Mouse (Mus musculus) v-Abl transformed pro-B cells (cell line): ENCODE data around the gene Acot5.
"Not testable (repeated sequence)": the region's sequence is repeated elsewhere in the genome, so short reads cannot be mapped to it uniquely, and the experiment has no call there.

Source experiments
- in situ Hi-C, 2 experiments: fragments of 400-800 bp; cut with MboI; formaldehyde crosslinking; loops; one replicate each; pipeline ENCODE4 v1.15.1; 2025; ENCODE audit not compliant: unreplicated experiment in 2 of 2

Gene Acot5

GRCm38 (mm10) chr12:84053679-84054391 lies 15.3 kb upstream of the Acot5 start:
- in situ Hi-C loops: loop anchor here in 1 of 2 experiments (25.0 kb wide), 2 partner anchors 342 to 942 kb away; no protein-coding TSS in a partner anchor

DNA sequence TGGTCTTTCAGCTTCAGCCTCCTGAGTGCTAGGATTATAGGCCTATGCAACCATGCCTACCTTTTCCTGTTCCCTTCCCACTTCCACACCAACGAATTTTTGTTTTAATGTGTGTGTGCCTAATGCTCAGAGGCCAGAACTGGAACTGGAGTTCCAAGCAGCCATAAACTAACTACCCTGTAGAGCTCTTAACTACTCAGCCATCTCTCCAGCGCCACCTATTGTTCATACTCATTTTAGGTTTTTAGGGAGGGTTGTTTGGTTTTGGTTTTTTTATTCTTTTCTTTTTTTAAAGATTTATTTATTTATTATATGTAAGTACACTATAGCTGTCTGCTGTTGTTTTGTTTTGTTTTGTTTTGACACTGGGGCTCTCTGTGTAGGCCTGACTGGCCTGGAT lies 8.2 kb upstream of the Acot5 start:
- in situ Hi-C loops: loop anchor here in 1 of 2 experiments (25.0 kb wide), 2 partner anchors 349 to 949 kb away; no protein-coding TSS in a partner anchor

DNA sequence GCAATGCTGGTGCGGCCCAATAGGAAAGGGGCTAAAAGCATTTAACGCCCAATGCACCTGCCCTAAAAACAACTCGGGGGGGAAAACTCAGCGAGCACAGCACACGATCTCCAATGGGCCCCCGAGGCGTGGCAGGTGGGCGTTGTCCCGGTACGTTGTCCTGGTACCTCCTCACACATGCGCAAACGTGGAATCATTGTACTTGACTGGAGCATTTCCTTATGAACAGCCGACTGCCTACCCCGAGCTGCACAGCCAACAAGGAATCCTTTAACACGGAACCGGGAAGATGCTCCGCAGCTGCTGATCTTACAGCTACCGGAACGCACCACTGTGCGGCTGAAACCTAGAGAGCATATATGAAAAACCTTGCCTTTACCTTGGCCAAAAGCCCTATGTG lies 6.8 kb upstream of the Acot5 start:
- in situ Hi-C loops: loop anchor here in 1 of 2 experiments (25.0 kb wide), 2 partner anchors 350 to 950 kb away; no protein-coding TSS in a partner anchor

- in situ Hi-C loops: loop anchor here in 1 of 2 experiments (25.0 kb wide), 2 partner anchors 351 to 951 kb away; no protein-coding TSS in a partner anchor
Measured at GRCm38 (mm10) chr12:84063228-84063627, 5.9 kb upstream of the Acot5 start.

DNA sequence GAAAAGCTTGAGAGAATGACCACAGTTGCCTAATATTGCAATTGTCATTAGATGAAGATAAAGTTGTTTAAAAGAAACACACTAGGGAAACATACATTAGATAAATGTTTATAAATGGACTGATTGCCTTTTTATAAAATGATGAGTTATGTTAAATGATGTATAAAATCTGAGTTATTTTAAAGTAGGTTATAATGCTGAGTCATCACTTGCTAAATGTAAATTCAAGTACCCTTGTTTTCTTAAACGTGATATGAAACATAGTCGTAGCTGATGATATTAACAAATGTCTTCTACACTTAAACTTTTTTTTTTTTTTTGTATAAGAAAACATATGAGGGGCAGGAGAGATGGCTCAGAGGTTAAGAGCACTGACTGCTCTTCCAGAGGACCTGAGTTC lies 5.3 kb upstream of the Acot5 start:
- in situ Hi-C loops: loop anchor here in 1 of 2 experiments (25.0 kb wide), 2 partner anchors 352 to 952 kb away; no protein-coding TSS in a partner anchor

DNA sequence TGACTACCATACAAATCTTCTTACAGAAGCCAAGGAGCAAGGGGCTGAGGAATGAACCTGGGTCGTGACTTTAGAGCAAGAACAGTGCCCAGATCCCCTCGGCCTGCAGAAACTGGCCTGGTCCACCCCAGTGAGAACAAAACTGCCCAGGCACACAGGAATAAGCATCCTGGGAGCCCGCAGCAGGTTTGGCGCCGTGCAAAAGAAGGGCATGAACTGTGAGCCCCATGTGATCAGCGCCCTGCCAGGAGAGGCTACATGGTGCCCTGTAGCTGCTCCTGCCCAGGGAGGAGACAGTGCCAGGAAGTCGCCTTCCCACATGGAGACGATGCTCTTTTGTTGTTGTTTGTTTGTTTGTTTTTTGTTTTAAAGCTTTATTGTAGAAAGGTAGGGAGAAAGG lies 4.5 kb upstream of the Acot5 start:
- in situ Hi-C loops: loop anchor here in 1 of 2 experiments (25.0 kb wide), 2 partner anchors 352 to 952 kb away; no protein-coding TSS in a partner anchor

DNA sequence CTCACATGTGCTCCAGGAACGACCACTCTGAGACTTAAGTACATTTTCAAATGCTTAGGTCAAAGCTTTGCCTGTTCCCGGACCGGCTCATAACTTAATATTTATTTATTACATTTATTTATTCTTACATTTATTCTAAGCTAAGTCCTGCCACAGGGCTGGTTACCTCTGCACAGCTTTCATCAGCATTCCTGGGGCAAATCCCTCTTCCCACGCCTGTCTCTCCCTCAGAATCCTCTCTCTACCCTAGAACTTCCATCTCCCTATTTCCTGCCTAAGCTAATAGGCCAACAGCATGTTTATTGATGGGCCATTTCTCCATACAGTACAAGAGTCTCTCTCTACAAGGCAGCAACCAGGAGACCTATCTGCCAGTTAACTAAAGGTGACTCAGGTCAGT lies 1.4 kb upstream of the Acot5 start:
- in situ Hi-C loops: loop anchor here in 1 of 2 experiments (25.0 kb wide), 2 partner anchors 355 to 955 kb away; no protein-coding TSS in a partner anchor

DNA sequence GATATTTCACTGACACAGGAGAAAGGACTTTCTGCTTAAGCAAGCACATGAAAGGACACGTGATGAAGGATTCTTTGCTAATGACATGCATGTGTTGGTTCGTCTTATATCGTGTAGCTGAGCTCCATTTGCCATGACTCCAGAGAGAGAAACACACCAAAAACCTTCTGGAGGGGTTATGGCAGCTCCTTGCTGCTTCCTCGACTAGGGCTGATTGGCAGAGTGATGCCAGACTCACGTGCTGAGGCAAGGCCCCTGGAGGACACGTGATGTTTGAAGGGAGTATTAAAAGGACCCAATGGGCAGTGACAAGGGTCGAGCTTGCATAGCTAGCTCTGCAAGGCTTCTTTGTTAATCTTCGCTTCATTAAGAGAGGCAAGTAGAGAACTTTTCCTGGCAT lies 829 bp upstream of the Acot5 start:
- in situ Hi-C loops: loop anchor here in 1 of 2 experiments (25.0 kb wide), 2 partner anchors 356 to 956 kb away; no protein-coding TSS in a partner anchor

DNA sequence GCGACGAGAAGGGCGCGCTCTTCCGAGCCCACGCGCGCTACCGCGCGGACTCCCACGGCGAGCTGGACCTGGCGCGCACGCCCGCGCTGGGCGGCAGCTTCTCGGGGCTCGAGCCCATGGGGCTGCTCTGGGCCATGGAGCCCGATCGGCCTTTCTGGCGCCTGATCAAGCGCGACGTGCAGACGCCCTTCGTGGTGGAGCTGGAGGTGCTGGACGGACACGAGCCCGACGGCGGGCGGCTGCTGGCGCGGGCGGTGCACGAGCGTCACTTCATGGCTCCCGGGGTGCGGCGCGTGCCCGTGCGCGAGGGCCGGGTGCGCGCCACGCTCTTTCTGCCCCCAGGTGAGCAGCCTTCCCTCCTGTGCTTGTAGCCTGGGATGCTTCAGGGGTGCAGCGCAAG lies 457 bp downstream of the Acot5 start:
- in situ Hi-C loops: loop anchor here in 1 of 2 experiments (25.0 kb wide), 2 partner anchors 357 to 957 kb away; no protein-coding TSS in a partner anchor

GRCm38 (mm10) chr12:84071696-84072095 lies 2.6 kb downstream of the Acot5 start:
- in situ Hi-C loops: loop anchor here in 1 of 2 experiments (25.0 kb wide), 2 partner anchors 359 to 959 kb away; no protein-coding TSS in a partner anchor

DNA sequence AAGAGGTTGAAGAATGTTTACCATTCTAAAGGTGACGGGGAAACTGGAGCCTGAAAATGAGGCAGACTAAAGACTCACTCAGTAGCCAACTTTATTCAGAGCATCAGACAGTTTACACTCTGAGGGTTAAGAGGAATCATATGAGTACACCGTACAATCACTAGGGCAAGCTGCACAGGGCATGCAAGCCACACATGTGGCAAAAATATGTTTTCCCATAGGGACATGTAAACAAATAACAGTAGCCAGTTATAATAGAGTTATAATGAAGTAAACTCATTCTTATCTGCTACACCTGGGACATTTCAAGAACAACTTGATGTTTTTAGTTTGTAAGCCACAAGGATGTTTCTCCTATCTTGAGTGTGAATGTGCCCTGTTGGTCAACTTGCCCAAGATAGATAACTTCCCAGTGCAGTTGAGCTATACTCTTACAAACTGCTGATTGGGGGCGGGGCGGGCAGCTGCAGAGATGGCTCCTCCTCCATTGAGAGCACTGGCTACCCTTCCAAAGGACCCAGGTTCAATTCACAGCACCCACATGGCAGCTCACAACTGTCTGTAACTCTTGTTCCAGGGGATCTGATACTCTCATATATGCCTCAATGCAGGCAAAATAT lies 8.4 kb downstream of the Acot5 start:
- in situ Hi-C loops: no loop called here

DNA sequence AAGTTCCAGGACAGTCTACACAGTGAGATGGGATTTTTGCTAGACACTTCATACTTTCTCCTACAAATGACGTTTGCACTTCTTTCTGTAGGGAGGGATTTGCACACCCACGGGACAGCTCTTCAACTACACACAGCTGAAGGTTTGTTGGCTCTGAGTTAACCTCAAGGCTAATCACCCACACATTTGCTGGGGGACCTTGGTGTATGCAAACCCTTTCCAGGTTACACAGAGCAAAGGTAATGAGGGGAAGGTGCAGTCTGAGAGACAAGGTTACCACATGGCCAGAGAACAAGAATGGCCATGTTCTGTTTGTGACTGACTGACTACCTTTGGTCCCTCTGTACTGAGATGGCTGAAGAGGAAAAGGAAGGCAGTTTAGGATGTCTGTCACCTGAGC lies 14.7 kb downstream of the Acot5 start:
- in situ Hi-C loops: no loop called here

GRCm38 (mm10) chr12:84084581-84084980 lies 15.5 kb downstream of the Acot5 start:
- in situ Hi-C loops: no loop called here

DNA sequence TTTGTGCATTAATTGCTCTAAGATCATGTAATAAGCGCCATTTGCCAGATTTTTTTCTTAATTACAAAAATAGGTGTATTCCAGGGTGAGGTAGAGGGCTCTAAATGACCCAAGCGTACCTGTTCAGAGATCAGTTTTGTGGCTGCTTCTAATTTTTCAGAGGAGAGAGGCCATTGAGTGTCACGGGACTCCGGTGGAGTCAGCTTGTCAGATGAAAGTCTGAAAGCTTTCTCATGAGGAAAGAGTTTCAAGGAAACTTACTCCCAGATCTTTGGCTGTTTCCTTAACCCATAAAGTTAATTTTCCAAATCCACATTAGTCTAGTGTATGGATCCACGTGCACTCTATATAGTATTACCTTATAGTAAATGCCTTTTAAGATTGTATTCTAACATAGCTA lies 25.5 kb downstream of the Acot5 start:
- in situ Hi-C loops: not testable (repeated sequence)

- in situ Hi-C loops: no loop called here
Measured at GRCm38 (mm10) chr12:84099605-84100004, 30.5 kb downstream of the Acot5 start.

- in situ Hi-C loops: no loop called here
Measured at GRCm38 (mm10) chr12:84100071-84100470, 30.9 kb downstream of the Acot5 start.

- in situ Hi-C loops: not testable (repeated sequence)
Measured at GRCm38 (mm10) chr12:84100604-84101492, 31.7 kb downstream of the Acot5 start, which contains the start of gene Acot6. TSS of gene Acot6 (plus strand) at chr12:84100654.

DNA sequence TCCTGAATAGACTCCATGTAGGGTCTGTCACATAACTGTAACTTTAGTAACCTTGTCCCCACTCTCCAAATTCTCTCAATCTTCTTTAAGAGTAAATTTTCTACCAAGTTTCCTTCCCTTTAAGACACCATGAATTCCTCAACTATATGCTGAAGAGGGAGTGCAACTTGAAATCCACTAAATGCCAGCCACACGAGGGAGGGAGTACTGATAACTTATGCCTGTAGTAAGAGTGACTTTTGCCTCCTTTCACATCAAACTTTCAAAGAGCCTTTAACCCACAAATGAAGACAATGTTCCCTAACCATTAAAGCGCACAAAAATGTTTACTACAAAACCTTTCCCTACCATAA lies 32.3 kb downstream of the Acot5 start:
- in situ Hi-C loops: no loop called here

DNA sequence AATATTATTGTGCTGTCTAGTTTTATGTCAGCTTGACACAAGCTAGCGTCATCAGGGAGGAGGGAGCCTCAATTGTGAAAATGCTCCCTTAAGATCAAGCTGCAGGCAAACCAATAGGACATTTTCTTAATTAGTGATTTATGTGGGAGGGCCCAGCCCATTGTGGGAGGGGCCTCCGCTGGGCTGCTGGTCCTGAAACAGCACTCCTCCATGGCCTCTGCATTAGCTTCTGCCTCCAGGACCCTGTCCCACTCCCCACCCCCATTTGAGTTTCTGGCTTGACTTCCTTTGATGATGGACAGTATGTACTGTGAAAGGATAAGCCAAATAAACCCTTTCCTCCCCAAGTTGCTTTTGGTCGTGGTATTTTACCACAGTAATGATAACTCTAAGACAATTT lies 37.9 kb downstream of the Acot5 start:
- in situ Hi-C loops: no loop called here

GRCm38 (mm10) chr12:84107692-84108091 lies 38.6 kb downstream of the Acot5 start:
- in situ Hi-C loops: no loop called here
